Mouse (Mus musculus) limb, embryonic 15.5 days (tissue): Measurements from ENCODE around the gene Podn. TPM values are rescaled to one million over a fixed set of nuclear protein-coding genes. Genes with fewer than 3 reads are reported as not detected.
A peak's percentile ranks its signal among the peaks of the same experiment; 100 is the strongest.
"Not testable (repeated sequence)": the region's sequence is repeated elsewhere in the genome, so short reads cannot be mapped to it uniquely, and the experiment has no call there.

Source experiments
- ATAC-seq: fragments of 200-750 bp; cut with Nextera tagmentation; 2 replicates; pipeline ENCODE4 v1.8.0; 2017; ENCODE audit warnings: low read depth, moderate TSS enrichment; ENCODE audit not compliant: insufficient number of reproducible peaks, low FRiP score, low TSS enrichment
- H3K27ac ChIP-seq: fragments of 300-500 bp; sonication (generic); 2 replicates; pipeline ENCODE4 v1.5.1; 2015; ENCODE audit warnings: moderate library complexity, mild to moderate bottlenecking, inconsistent platforms
- H3K27me3 ChIP-seq: fragments of 300-500 bp; sonication (generic); 2 replicates; pipeline ENCODE4 v1.6.1; 2015; ENCODE audit warnings: inconsistent platforms
- H3K36me3 ChIP-seq: fragments of 300-500 bp; sonication (generic); 2 replicates; pipeline ENCODE4 v1.6.1; 2015; ENCODE audit warnings: inconsistent platforms
- H3K4me1 ChIP-seq: fragments of 300-500 bp; sonication (generic); 2 replicates; pipeline ENCODE4 v1.6.1; 2015; ENCODE audit warnings: inconsistent platforms
- H3K4me2 ChIP-seq: fragments of 300-500 bp; sonication (generic); 2 replicates; pipeline ENCODE4 v1.6.1; 2015; ENCODE audit warnings: mild to moderate bottlenecking, inconsistent platforms
- H3K4me3 ChIP-seq: fragments of 300-500 bp; sonication (generic); 2 replicates; pipeline ENCODE4 v1.5.1; 2015; ENCODE audit warnings: mild to moderate bottlenecking, inconsistent platforms
- H3K9ac ChIP-seq: fragments of 300-500 bp; sonication (generic); 2 replicates; pipeline ENCODE4 v1.6.1; 2015; ENCODE audit warnings: inconsistent platforms
- H3K9me3 ChIP-seq: fragments of 300-500 bp; sonication (generic); 2 replicates; pipeline ENCODE4 v1.6.1; 2016; ENCODE audit warnings: inconsistent platforms
- WGBS: fragments of 180-500 bp; shearing (Covaris S2); methylation state at CpG from one replicate; pipeline ENCODE4 v1.1.7; 2015; 5-methylcytosine and 5-hydroxymethylcytosine counted together
- polyA plus RNA-seq: library from polyadenylated mRNA; unstranded; fragments of >200 nt; fragmentation: Nextera tagmentation; extraction: Ambion mirVana; gene quantifications from 2 replicates; pipeline ENCODE4 v1.2.1, GENCODE M21; 2015

The Podn gene
- 2.2 and 3.5 TPM in 2 replicates for polyA plus RNA-seq

GRCm38 (mm10) chr4:108096345-108096744, at the start of gene Podn:
Gene Podn, minus strand, starts transcription at chr4:108096445.
- Histone ChIP-seq H3K36me3 (no peaks in the 10 kb centered on the region), H3K27ac (no peak within 1 kb of the TSS), H3K4me3 (no peak within 1 kb of the TSS), H3K27me3 (no peaks in the 10 kb centered on the region), H3K9me3 (no peaks in the 10 kb centered on the region), H3K4me2 (no peak within 1 kb of the TSS), H3K9ac (no peak within 1 kb of the TSS), H3K4me1 (no peaks in the 10 kb centered on the region)
- no peak for ATAC-seq
- 73% methylated on average over 4 of the region's 4 CpGs for WGBS

GRCm38 (mm10) chr4:108145554-108145953, 49.3 kb upstream of the Podn start:
- not testable (repeated sequence) for H3K9me3 ChIP-seq, ATAC-seq, H3K4me1 ChIP-seq, H3K4me3 ChIP-seq, H3K4me2 ChIP-seq, H3K27ac ChIP-seq, H3K36me3 ChIP-seq, H3K9ac ChIP-seq, H3K27me3 ChIP-seq
- WGBS, result 42% methylated on average over 3 of the region's 3 CpGs

- Histone ChIP-seq H3K27ac (no peak within 1 kb of the TSS), H3K9ac (no peak within 1 kb of the TSS), H3K36me3 (no peaks in the 10 kb centered on the region), H3K4me3 (no peak within 1 kb of the TSS), H3K27me3 (no peaks in the 10 kb centered on the region), H3K4me1 (no peaks in the 10 kb centered on the region), H3K4me2 (no peak within 1 kb of the TSS), H3K9me3 (no peaks in the 10 kb centered on the region)
- 62% methylated on average over 1 of the region's 1 CpGs for WGBS
- no peak for ATAC-seq
Observed at GRCm38 (mm10) chr4:108144880-108145279, 48.6 kb upstream of the Podn start, which contains the start of gene Scp2. Gene Scp2, minus strand, starts transcription at chr4:108144998.

GRCm38 (mm10) chr4:108143778-108144177, 47.5 kb upstream of the Podn start:
- Histone ChIP-seq H3K9me3 (no peaks in the 10 kb centered on the region), H3K27ac (no peak overlapping the region)
- ATAC-seq, result no peak

GRCm38 (mm10) chr4:108143178-108143577, 46.9 kb upstream of the Podn start:
- not testable (repeated sequence) for H3K27me3 ChIP-seq, H3K4me3 ChIP-seq, H3K27ac ChIP-seq, H3K36me3 ChIP-seq, ATAC-seq, H3K4me1 ChIP-seq, H3K9ac ChIP-seq, H3K4me2 ChIP-seq, H3K9me3 ChIP-seq
- WGBS, result 87% methylated on average over 2 of the region's 2 CpGs

More at GRCm38 (mm10) chr4:108143778-108144177, 47.5 kb upstream of the Podn start:
- no peak overlapping the region for H3K9ac ChIP-seq
- H3K36me3 ChIP-seq, result no peaks in the 10 kb centered on the region
- no peaks in the 10 kb centered on the region for H3K27me3 ChIP-seq
- no peaks in the 10 kb centered on the region for H3K4me1 ChIP-seq
- no peak overlapping the region for H3K4me3 ChIP-seq
- no peak overlapping the region for H3K4me2 ChIP-seq

GRCm38 (mm10) chr4:108136938-108137337, 40.7 kb upstream of the Podn start:
- H3K27me3 ChIP-seq, result no peaks in the 10 kb centered on the region
- no peaks in the 10 kb centered on the region for H3K9me3 ChIP-seq
- H3K36me3 ChIP-seq, result no peaks in the 10 kb centered on the region
- H3K4me1 ChIP-seq, result no peaks in the 10 kb centered on the region
- H3K4me2 ChIP-seq, result no peak overlapping the region
- 90% methylated on average over 5 of the region's 5 CpGs for WGBS
- H3K9ac ChIP-seq, result no peak overlapping the region
- no peak overlapping the region for H3K27ac ChIP-seq
- ATAC-seq, result no peak
- H3K4me3 ChIP-seq, result no peak overlapping the region

- Histone ChIP-seq H3K27ac (no peak overlapping the region), H3K27me3 (no peaks in the 10 kb centered on the region), H3K4me1 (no peaks in the 10 kb centered on the region), H3K4me3 (no peak overlapping the region), H3K4me2 (no peak overlapping the region), H3K9ac (no peak overlapping the region), H3K9me3 (no peaks in the 10 kb centered on the region), H3K36me3 (no peaks in the 10 kb centered on the region)
- no peak for ATAC-seq
- WGBS, result 92% methylated on average over 3 of the region's 3 CpGs
Observed at GRCm38 (mm10) chr4:108130452-108130851, 34.2 kb upstream of the Podn start.

- no peak for ATAC-seq
- Histone ChIP-seq H3K9me3 (no peaks in the 10 kb centered on the region), H3K27me3 (no peaks in the 10 kb centered on the region), H3K36me3 (no peaks in the 10 kb centered on the region), H3K4me1 (no peaks in the 10 kb centered on the region), H3K9ac (no peak overlapping the region), H3K4me3 (no peak overlapping the region), H3K4me2 (no peak overlapping the region), H3K27ac (no peak overlapping the region)
- WGBS, result 86% methylated on average over 2 of the region's 2 CpGs
Observed at GRCm38 (mm10) chr4:108128339-108128738, 32.1 kb upstream of the Podn start.

- ATAC-seq, result no peak
Observed at GRCm38 (mm10) chr4:108127516-108127915, 31.3 kb upstream of the Podn start.

GRCm38 (mm10) chr4:108126260-108126659, 30.0 kb upstream of the Podn start:
- no peaks in the 10 kb centered on the region for H3K9me3 ChIP-seq
- no peaks in the 10 kb centered on the region for H3K36me3 ChIP-seq
- no peak for ATAC-seq
- H3K27ac ChIP-seq, result no peak overlapping the region
- no peak overlapping the region for H3K4me3 ChIP-seq
- no peak overlapping the region for H3K4me2 ChIP-seq
- H3K27me3 ChIP-seq, result no peaks in the 10 kb centered on the region
- no peak overlapping the region for H3K9ac ChIP-seq
- H3K4me1 ChIP-seq, result no peaks in the 10 kb centered on the region
- 80% methylated on average over 4 of the region's 4 CpGs for WGBS

More at GRCm38 (mm10) chr4:108127516-108127915, 31.3 kb upstream of the Podn start:
- 83% methylated on average over 5 of the region's 5 CpGs for WGBS
- Histone ChIP-seq H3K27ac (no peak overlapping the region), H3K36me3 (no peaks in the 10 kb centered on the region), H3K9ac (no peak overlapping the region), H3K4me1 (no peaks in the 10 kb centered on the region), H3K9me3 (no peaks in the 10 kb centered on the region), H3K4me2 (no peak overlapping the region), H3K4me3 (no peak overlapping the region), H3K27me3 (no peaks in the 10 kb centered on the region)

- no peak overlapping the region for H3K9ac ChIP-seq
- no peaks in the 10 kb centered on the region for H3K9me3 ChIP-seq
- H3K27me3 ChIP-seq, result no peaks in the 10 kb centered on the region
- H3K36me3 ChIP-seq, result no peaks in the 10 kb centered on the region
- H3K4me1 ChIP-seq, result no peaks in the 10 kb centered on the region
- no peak overlapping the region for H3K4me2 ChIP-seq
- WGBS, result 86% methylated on average over 1 of the region's 1 CpGs
- ATAC-seq, result no peak
- H3K27ac ChIP-seq, result no peak overlapping the region
- no peak overlapping the region for H3K4me3 ChIP-seq
Observed at GRCm38 (mm10) chr4:108124104-108124503, 27.9 kb upstream of the Podn start.

- H3K36me3 ChIP-seq, result no peaks in the 10 kb centered on the region
- 0 out of 2 replicates have a peak, but pooled peaks cover 3% of the 10 kb centered on the region for H3K4me1 ChIP-seq
- H3K27ac ChIP-seq, result peak overlapping the region; percentile 81
- H3K27me3 ChIP-seq, result no peaks in the 10 kb centered on the region
- H3K4me3 ChIP-seq, result peak overlapping the region; percentile 63
- peak overlapping the region; percentile 53 for H3K9ac ChIP-seq
- peak overlapping the region; percentile 56 for H3K4me2 ChIP-seq
- 13% methylated on average over 45 of the region's 45 CpGs for WGBS
- peak; percentile 90 for ATAC-seq
- H3K9me3 ChIP-seq, result no peaks in the 10 kb centered on the region
Observed at GRCm38 (mm10) chr4:108117924-108118876, 22.0 kb upstream of the Podn start.
